Mouse (Mus musculus) induced T-regulatory cell, adult 2 months (primary cell): ENCODE results near the gene BC067074.
"Not testable (repeated sequence)": the region's sequence is repeated elsewhere in the genome, so short reads cannot be mapped to it uniquely, and the experiment has no call there.

Experiments used
- DNase-seq: peaks from one replicate; pipeline ENCODE4 v3.0.0-alpha.2; 2012; ENCODE audit warnings: low read depth

The BC067074 gene

DNA sequence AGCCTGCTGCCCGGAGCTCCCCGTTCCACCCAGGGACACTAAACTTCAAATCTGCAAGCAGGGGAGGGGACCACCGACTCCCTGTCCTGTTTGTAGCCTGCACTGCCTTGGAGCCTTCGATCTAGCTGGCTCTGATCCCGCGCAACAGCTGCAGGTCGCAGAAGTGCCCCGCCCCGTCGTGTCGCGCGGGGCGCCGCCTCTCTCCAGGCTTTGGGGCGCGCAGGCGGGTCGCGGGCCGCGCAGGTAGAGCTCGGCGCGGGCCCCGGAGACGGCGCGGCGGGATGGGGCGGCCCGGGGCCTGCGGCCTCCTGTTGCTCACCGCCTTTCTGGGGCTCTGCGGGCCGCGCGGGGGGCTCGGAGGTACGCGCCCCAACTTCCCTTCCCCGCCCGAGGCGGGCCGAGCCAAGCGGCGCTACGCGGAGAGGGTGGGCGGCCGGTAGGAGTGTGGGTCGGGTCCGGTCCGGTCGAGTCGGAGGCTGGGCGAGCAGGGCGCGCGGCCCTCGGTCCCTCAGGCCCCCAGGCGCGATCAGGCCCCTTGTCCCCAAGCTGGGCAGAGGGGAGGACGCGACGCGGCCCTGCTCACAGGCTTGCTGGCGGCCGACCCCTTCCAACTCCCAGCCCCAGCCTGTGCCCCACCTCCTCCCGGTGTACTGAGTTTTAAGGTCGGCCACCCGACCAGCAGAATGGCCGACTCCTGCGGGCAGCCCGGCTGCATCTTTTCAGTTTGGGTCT lies at the start of gene BC067074:
TSS of gene BC067074 (plus strand) at position 185 of the 732 bp plus-strand sequence.
- no peak for DNase-seq

DNA sequence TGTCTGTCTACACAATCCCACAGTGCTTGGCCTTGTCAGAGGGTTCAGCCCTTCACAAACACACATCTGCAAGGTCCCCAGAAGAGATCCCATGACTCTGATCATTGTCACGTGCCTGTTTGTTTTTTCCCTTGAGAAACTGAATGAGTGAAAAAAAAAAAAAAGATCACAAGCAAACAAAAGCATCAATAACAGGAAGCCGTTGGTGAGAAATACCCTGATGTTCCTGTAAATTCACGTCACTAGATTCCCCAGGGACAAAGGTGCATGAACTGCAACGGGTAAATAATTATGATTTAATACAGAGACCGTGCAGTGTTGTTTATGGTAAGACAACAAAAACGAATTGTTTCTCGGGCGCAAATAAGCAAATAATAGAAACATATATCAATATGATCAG lies 47.9 kb upstream of the BC067074 start:
- peak; percentile 73 for DNase-seq

GRCm38 (mm10) chr13:113252580-113252979 lies 40.4 kb upstream of the BC067074 start:
- DNase-seq = not testable (repeated sequence)

- no peak for DNase-seq
These were observed 36.2 kb upstream of the BC067074 start for GRCm38 (mm10) chr13:113256766-113257165.

DNA sequence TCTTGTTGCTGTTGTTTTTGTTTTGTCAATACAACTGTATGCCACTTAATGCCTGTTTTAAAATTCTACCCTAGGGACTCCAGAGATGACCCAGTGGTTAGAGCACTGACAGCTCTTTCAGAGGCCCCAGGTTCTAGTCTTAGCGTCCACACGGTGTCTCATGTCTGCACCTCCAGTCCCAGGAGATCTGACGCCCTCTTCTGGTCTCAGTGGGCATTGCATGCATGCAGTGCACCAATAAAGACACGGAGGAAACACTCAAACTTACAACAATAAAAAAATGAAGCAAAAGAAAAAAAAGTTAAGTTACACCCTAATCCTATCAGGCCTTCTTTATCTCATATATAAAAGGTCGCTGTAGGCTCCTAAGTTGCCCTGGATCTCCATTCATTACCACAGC lies 35.8 kb upstream of the BC067074 start:
- DNase-seq = peak; percentile 54

DNA sequence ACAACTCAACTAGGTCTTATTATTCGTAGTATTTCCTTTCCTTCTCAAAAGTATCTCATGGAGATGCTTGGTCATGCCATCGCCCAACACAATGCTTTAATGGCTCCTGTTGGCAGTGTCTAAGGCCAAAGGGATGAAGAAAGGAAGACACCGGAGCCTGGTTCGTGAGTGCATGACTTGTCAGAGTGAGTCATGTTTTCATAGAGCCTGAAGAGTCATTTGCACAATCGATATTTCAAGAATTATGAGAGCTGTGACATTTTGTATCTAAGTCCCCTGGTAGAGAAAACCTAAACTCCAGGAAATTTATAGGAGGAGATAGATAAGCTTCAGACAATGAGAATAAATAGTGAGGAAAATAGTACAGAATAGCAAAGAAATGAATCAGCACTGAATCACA lies 33.7 kb upstream of the BC067074 start:
- no peak for DNase-seq

- no peak for DNase-seq
These were observed 30.1 kb upstream of the BC067074 start for GRCm38 (mm10) chr13:113262822-113263221.

DNA sequence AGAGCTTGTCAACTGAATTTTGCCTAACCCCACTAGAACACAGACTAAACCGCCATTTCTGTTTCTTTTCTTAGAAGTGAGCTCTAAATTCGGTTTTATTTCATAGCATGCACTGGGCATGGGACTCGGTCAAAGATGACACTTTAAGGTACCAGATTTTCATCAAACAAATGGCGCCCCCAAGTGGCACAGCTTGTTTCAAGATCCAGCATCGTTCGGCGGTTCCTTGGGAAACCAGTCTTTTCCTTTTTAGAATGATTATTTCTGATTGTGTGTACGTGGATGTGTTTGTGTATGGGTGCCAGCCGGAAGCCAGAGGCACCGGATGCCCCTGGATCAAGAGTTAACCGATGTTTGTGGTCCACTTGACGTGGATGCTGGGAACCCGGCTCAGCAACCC lies 27.7 kb upstream of the BC067074 start:
- DNase-seq = peak; percentile 81

DNA sequence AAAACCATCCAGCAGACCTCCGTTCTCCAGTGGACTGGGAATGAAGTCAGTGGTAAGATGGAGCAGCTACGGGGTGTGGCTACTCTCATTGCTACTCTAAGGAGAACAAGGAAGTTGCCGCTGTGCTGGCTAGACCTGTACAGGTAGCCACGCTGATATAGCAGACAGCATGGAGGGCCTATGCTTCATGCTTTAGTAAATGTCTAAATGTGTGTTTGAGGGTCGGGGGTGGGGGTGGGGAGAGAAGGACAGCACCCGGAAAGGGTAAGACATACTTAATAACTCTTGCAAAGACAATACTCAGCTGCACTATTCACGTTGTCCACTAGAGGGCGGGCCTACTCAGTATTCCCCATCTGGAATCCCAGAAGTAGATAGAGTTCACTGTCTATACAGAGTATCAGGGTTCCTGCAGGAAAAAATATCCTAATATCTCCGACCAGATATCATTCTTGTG lies 26.4 kb upstream of the BC067074 start:
- DNase-seq = peak; percentile 88

GRCm38 (mm10) chr13:113267204-113267603 lies 25.8 kb upstream of the BC067074 start:
- DNase-seq = no peak

DNA sequence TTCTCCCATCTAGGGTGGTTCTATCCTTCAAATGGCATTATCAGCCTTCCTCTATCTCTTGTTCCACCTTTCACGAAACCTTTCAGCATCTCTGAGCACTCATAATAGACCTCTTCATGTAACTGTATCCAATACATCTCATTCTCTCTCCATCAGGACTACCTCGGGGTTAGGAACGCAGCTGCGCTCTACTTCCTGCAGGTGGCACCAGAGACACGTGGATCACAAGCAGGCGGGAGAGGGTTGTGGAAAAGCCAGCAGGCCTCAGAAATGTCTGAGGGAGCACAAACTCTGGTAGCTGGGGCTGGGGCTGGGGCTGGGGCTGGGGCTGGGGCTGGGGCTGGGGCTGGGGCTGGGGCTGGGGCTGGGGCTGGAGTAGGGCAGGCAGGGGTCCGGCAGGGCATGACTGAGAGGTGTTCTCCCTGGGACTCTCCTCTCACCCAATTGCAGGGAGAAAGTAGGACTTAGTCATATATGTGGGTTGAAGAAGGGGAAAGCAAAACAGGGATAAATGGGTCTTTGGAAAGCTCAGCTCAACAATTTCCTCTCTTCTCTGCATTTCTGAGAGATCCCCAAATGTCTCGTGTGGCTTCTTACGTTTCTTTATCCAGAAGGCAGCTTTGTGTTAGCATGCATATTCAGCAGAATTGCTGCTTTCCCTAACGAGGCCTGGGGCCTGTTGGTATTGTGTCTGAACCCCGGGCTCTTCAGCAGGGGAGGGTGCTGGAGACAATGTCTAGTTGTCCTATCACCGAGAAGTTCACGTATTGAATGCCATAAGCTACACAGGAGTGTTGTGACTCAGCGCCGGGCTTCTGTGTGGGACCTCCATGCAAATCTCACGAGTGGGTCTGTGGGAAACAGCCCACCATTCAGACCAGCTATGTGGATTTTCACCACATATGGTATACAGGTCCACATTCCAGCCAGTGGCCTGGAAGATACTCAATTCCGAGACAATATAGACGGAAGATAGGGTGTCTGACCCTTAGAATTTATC lies 22.9 kb upstream of the BC067074 start:
- peak; percentile 88 for DNase-seq

GRCm38 (mm10) chr13:113271189-113271588 lies 21.8 kb upstream of the BC067074 start:
- DNase-seq = peak; percentile 71

DNA sequence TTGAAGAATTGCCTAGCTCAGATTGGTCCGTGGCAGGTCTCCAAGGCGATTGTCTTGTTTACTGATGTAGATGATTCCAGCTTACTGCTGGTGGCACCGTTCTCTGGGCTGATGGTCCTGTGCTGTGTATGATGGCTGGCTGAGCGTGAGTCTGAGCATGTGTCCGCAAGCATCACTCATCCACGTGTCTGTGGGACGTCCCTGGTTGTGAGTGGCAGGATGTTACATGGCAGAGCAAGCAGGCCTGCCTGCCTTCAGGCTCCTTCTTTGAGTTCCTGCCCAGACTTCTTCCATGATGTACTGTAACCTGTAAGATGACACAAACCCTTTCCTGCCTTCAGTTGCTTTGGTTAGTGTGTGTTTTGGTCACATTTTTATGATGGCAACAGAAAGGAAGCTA lies 5.8 kb upstream of the BC067074 start:
- no peak for DNase-seq

DNA sequence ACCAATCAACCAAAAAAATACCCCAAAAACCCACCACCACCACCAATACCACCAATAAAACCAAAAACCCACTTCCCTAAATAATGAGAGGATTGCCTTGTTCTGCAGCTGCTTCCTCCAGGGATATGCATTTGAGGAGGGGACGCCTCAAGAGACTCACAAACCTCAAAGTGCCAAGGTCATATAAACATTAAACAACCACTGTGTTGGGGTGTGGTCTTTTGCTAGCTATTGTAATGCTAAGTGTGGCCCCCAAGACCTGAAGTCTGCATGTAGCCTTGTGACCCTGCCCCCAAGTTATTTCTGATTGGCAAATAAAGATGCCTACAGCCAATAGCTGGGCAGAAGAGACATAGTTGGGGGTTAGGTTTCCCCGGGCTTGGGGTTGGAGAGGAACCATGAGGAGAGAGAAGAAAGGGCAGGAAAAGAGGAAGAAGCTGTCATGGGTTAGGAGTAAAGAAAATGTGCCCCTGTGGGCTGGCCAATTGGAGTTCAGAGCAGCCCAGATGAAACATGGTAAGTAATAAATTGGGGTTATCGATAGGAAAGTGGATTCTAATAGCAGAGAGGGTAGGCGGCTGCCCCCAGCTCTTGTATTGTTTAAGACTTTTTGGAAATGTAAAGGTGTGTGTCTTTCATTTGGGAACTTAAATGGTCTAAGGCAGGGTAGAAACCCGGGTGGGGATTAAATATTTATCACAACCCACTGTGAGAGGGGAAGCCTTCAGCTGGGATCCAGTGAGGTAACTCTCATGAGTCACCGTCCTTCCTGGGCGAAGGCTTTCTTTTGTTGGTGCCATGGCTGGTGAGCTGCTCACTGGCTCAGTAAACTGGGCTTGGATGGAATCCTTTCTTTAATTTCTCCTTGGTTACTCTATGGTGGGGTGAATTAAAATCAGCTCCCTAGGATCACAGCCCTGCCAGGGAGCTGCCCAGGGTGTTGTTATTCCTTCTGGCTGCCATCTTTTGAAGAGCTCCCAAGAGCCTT lies 4.5 kb upstream of the BC067074 start:
- no peak for DNase-seq

GRCm38 (mm10) chr13:113289760-113290159 lies 3.2 kb upstream of the BC067074 start:
- DNase-seq = no peak

GRCm38 (mm10) chr13:113292001-113292400 lies 958 bp upstream of the BC067074 start:
- no peak for DNase-seq

DNA sequence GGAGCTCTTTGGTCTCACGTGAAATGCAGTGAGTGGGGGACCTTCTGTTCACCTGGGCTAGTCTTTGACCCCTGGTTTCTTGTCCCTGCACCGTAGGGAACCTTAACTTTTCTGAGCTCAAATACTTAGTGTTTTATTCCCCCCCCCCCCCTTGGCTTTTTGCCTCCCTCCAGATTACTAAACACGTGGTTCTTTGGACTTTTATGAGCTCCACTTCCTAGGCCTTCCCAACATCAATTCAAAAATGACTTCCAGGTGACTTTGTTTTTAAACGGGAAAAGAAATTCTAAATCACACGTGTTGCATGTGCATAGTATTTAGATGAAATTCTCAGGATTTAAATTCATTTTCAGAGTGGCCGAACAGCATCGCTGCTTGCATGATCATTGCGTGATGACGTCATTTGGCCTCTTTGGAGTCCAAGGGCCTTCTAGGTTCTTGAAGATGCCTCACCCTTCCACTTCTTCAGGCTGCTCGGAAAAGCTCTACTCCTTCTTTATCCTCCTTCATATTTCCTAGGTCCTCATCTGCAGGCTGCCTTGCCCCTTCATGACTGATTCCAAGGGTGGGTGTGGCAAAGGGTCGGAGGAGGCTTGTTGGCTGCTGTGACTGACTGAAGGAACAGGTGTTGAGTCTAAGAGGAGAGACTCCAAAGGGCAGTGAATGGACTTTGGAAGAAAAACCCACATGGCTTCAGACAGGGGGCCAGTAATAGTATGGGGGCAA lies 911 bp downstream of the BC067074 start:
- no peak for DNase-seq

DNA sequence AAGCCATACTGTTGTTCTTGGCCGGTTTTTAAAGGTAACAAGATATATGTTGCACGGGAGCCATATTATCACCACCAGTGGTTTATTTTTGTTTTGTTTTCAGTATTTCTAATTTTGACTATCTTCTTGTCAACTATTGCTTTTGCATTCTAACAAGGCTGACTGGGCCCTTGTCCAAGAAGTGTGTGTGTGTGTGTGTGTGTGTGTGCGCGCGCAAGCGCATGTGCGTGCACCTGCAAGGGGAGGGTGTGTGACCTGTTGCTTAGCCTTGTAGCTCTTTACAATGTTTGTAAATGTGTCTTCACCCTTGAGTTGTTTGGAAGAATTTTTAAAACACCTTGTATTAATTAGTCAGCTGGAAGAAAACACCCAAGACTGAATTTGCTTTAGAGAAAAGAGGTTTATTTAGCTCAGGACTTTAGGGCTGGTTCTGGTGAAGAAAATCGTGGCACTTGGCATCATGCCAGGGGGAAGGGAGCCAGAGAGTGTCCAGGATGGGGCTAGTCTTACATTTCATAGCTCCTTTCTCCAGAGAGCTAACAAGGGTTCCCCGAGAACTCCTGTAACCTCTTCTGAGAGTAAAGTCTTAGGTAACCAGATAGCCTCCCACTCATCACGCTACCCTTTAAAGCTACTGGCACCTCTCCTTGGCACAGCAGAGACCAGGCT lies 3.0 kb downstream of the BC067074 start:
- no peak for DNase-seq

GRCm38 (mm10) chr13:113306581-113306980 lies 13.6 kb downstream of the BC067074 start:
- DNase-seq = no peak

- no peak for DNase-seq
These were observed 26.6 kb downstream of the BC067074 start for GRCm38 (mm10) chr13:113319588-113319987.
